In the genomic region with DNA sequence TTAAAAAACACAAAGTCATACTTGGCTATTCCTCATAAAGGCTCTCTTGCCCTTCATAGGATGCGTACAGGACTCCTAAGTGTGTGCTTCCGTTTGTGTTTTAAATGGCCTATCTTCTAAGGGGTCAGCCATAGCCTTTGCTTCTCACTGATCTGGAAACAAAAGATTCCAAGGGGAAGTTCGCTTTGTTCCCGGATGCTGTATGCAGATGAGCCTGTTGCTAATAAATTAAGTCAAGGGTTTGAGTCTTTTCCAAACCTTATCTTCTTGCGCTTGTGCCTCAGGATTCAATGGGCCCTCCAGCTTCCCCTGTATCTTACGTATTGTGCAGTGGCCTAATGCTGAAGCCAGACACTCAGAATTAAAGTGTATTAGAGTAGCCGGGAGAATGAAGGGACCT, we compare ENCODE assay signal across 12 mouse cellular contexts.
DNase-seq lines count a peak whose midpoint lies in the region; ATAC-seq lines count a peak whose summit lies in the region.
"Had no signal": no experiment of that assay in that cellular context is flagged by ENCODE, and none has a peak within 500 bp of the region (broad histone marks: within the 10 kb centered on the region; RNA-seq: fewer than 3 reads in every experiment).

No protein-coding gene starts in this region.

- peaks cover 50% of the 10 kb centered on the region for H3K4me1 ChIP-seq in intestine, embryonic 14.5 days (replicated peaks; ENCODE audit: control insufficient read depth, insufficient read depth, low read length)
- peaks cover 21% of the 10 kb centered on the region for H3K4me1 ChIP-seq in intestine, embryonic 15.5 days (replicated peaks)
- peaks cover 55% of the 10 kb centered on the region for H3K4me1 ChIP-seq in embryonic facial prominence, embryonic 10.5 days
- peaks cover 25% of the 10 kb centered on the region for H3K4me1 ChIP-seq in hindbrain, embryonic 12.5 days
- peaks cover 17% of the 10 kb centered on the region for H3K4me1 ChIP-seq in midbrain, embryonic 14.5 days (ENCODE audit: control insufficient read depth, insufficient read depth, low read length)

- no peaks in the 10 kb centered on the region for H3K9me3 ChIP-seq in intestine, embryonic 14.5 days (ENCODE audit: control insufficient read depth, low read length)
- H3K9me3 ChIP-seq in intestine, embryonic 15.5 days, result no peaks in the 10 kb centered on the region
- H3K9me3 ChIP-seq in embryonic facial prominence, embryonic 10.5 days, result no peaks in the 10 kb centered on the region
- no peaks in the 10 kb centered on the region for H3K9me3 ChIP-seq in hindbrain, embryonic 12.5 days (replicated peaks)
- H3K9me3 ChIP-seq in midbrain, embryonic 14.5 days (ENCODE audit: control insufficient read depth, low read length), result no peaks in the 10 kb centered on the region

- H3K4me2 ChIP-seq in intestine, embryonic 14.5 days (ENCODE audit: low read length), result peak overlapping the region; percentile 34; the same call in 1 of the 2 replicates
- H3K4me2 ChIP-seq in intestine, embryonic 15.5 days (replicated peaks), result no peak overlapping the region
- no peak overlapping the region for H3K4me2 ChIP-seq in hindbrain, embryonic 12.5 days (replicated peaks)
- H3K4me2 ChIP-seq in midbrain, embryonic 14.5 days (ENCODE audit: low read length), result peak overlapping the region; percentile 46; the same call in 1 of the 2 replicates

- H3K4me3 ChIP-seq in intestine, embryonic 14.5 days (ENCODE audit: low read depth, low read length), result no peak overlapping the region
- no peak overlapping the region for H3K4me3 ChIP-seq in intestine, embryonic 15.5 days (replicated peaks)
- no peak overlapping the region for H3K4me3 ChIP-seq in embryonic facial prominence, embryonic 10.5 days
- no peak overlapping the region for H3K4me3 ChIP-seq in hindbrain, embryonic 12.5 days
- no peak overlapping the region for H3K4me3 ChIP-seq in midbrain, embryonic 14.5 days (replicated peaks; ENCODE audit: low read depth, low read length)
- H3K4me3 ChIP-seq: myocyte had no signal

- H3K27me3 ChIP-seq in intestine, embryonic 14.5 days (replicated peaks; ENCODE audit: control insufficient read depth, insufficient read depth, low read length), result no peaks in the 10 kb centered on the region
- no peaks in the 10 kb centered on the region for H3K27me3 ChIP-seq in intestine, embryonic 15.5 days (replicated peaks)
- peaks cover 13% of the 10 kb centered on the region; the same call in 1 of the 2 replicates for H3K27me3 ChIP-seq in embryonic facial prominence, embryonic 10.5 days (replicated peaks; ENCODE audit: low read depth, poor library complexity, severe bottlenecking)
- no peaks in the 10 kb centered on the region for H3K27me3 ChIP-seq in hindbrain, embryonic 12.5 days
- H3K27me3 ChIP-seq in midbrain, embryonic 14.5 days (ENCODE audit: control insufficient read depth, insufficient read depth, low read length), result no peaks in the 10 kb centered on the region
- H3K27me3 ChIP-seq: CH12.LX had no signal

- H3K27ac ChIP-seq in intestine, embryonic 14.5 days (ENCODE audit: low read depth), result no peak overlapping the region
- H3K27ac ChIP-seq in intestine, embryonic 15.5 days, result no peak overlapping the region
- peak overlapping the region; percentile 82 for H3K27ac ChIP-seq in embryonic facial prominence, embryonic 10.5 days (replicated peaks)
- H3K27ac ChIP-seq in hindbrain, embryonic 12.5 days, result 0 out of 2 replicates have a peak overlapping the region, but pooled peaks have one; percentile 55
- H3K27ac ChIP-seq in midbrain, embryonic 14.5 days (replicated peaks; ENCODE audit: low read depth, low read length), result peak overlapping the region; percentile 62; the same call in 1 of the 2 replicates

- ATAC-seq in intestine, embryonic 14.5 days (replicated peaks; ENCODE audit: low FRiP score, low TSS enrichment, low read depth), result no peak
- no peak for ATAC-seq in intestine, embryonic 15.5 days
- ATAC-seq in hindbrain, embryonic 12.5 days (ENCODE audit: low FRiP score), result no peak
- no peak for ATAC-seq in midbrain, embryonic 14.5 days (ENCODE audit: low FRiP score, low TSS enrichment)
- ATAC-seq in activated CD4-positive, CD25-positive, alpha-beta regulatory T cell, adult 4 months, result no peak
- ATAC-seq: inflammation-experienced regulatory T-cells, adult 6 months had no signal

- no peak for DNase-seq in intestine, embryonic 14.5 days (ENCODE audit: low spot score)
- no peak for DNase-seq in embryonic facial prominence, embryonic 10.5 days (ENCODE audit: low spot score)
- DNase-seq in midbrain, embryonic 14.5 days, result no peak
- DNase-seq in cerebellum, postnatal 14 days, result no peak
- no peak for DNase-seq in retina, postnatal 1 day
- DNase-seq: gastrocnemius, postnatal 10 days had no signal

- 78% methylated on average over 7 of the region's 7 CpGs for WGBS in intestine, embryonic 14.5 days
- 78% methylated on average over 7 of the region's 7 CpGs for WGBS in intestine, embryonic 15.5 days
- 67% methylated on average over 7 of the region's 7 CpGs for WGBS in embryonic facial prominence, embryonic 10.5 days
- 69% methylated on average over 7 of the region's 7 CpGs for WGBS in hindbrain, embryonic 12.5 days
- WGBS in midbrain, embryonic 14.5 days, result 50% methylated on average over 7 of the region's 7 CpGs

- H3K36me3 ChIP-seq in intestine, embryonic 14.5 days (ENCODE audit: control insufficient read depth, insufficient read depth, low read length), result no peaks in the 10 kb centered on the region
- no peaks in the 10 kb centered on the region for H3K36me3 ChIP-seq in intestine, embryonic 15.5 days
- no peaks in the 10 kb centered on the region for H3K36me3 ChIP-seq in embryonic facial prominence, embryonic 10.5 days (replicated peaks)
- H3K36me3 ChIP-seq in hindbrain, embryonic 12.5 days, result no peaks in the 10 kb centered on the region
- H3K36me3 ChIP-seq in midbrain, embryonic 14.5 days (ENCODE audit: control insufficient read depth, insufficient read depth, low read length), result no peaks in the 10 kb centered on the region

- H3K9ac ChIP-seq in intestine, embryonic 14.5 days (ENCODE audit: low read length), result no peak overlapping the region
- H3K9ac ChIP-seq in intestine, embryonic 15.5 days, result no peak overlapping the region
- peak overlapping the region; percentile 23; the same call in 1 of the 2 replicates for H3K9ac ChIP-seq in hindbrain, embryonic 12.5 days
- no peak overlapping the region for H3K9ac ChIP-seq in midbrain, embryonic 14.5 days (replicated peaks; ENCODE audit: low read length)

Comparison
In these comparisons a context has a peak if more than half of its experiments do, and no peak if none do; other contexts are left out.
1. H3K4me2 ChIP-seq: peak in intestine, embryonic 14.5 days (single experiment) and midbrain, embryonic 14.5 days (single experiment); none in intestine, embryonic 15.5 days (single experiment) and hindbrain, embryonic 12.5 days (single experiment).
2. H3K27ac ChIP-seq: peak in embryonic facial prominence, embryonic 10.5 days (single experiment), hindbrain, embryonic 12.5 days (single experiment) and midbrain, embryonic 14.5 days (single experiment); none in intestine, embryonic 14.5 days (single experiment) and intestine, embryonic 15.5 days (single experiment).